Mouse (Mus musculus): ENCODE results near the gene Grik2. TPM values are rescaled to one million over a fixed set of nuclear protein-coding genes. Genes with fewer than 3 reads are reported as not detected.
"Not testable (repeated sequence)": the region's sequence is repeated elsewhere in the genome, so short reads cannot be mapped to it uniquely, and the experiment has no call there.

The Grik2 gene
- total RNA-seq, 1 experiment: 0.22 TPM

DNA sequence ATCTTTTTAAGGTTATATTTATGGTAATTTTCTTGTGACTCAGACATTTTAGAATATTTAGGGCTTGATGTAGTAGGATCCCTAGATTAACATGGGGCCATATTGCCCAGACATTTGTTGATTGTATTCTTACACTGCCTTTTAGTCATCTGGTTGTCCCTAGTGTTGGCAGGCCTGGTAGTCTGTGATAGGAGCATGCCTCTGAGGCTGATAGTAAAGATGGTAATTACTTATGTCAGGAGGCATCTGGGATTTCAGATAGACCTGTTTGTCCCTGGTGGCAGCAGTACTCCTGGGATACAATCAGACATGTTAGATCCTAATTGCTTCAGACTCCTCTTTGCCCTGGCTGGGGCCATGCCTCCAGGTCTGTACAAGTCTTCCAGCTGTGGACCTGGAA, 423.3 kb downstream of the Grik2 start:
- Histone ChIP-seq H3K4me3 (ENCODE audit: insufficient read depth in 1 of 2, low read depth in 1 of 2, low read length in 2 of 2, poor library complexity in 1 of 2, severe bottlenecking in 1 of 2) (no peak overlapping the region), H3K9me3 (ENCODE audit: control insufficient read depth, insufficient read depth, low read depth, low read length) (no peaks in the 10 kb centered on the region), H3K9ac (ENCODE audit: insufficient read depth, low read depth, low read length, poor library complexity, severe bottlenecking) (no peak overlapping the region), H3K4me1 (ENCODE audit: control insufficient read depth in 2 of 2, insufficient read depth in 2 of 2, low read length in 2 of 2, poor library complexity in 1 of 2) (no peaks in the 10 kb centered on the region), H3K27ac (ENCODE audit: insufficient read depth, low read depth, low read length, poor library complexity, severe bottlenecking) (no peak overlapping the region), H3K36me3 (ENCODE audit: control insufficient read depth, insufficient read depth, low read length, poor library complexity, severe bottlenecking) (no peaks in the 10 kb centered on the region)
- in situ Hi-C loops (cut with MboI; ENCODE audit: low sequenced_read_pairs in 2 of 2, unreplicated experiment in 2 of 2): no loop called here
- DNase-seq (ENCODE audit: low read depth, low spot score): no peak
- TF ChIP-seq ZNF384 (IDR thresholded peaks at IDR 0.05; ENCODE audit: low read depth, low read length): no peak
- no peak for TF ChIP-seq ZC3H11A (IDR thresholded peaks at IDR 0.05; ENCODE audit: borderline replicate concordance, low read depth, low read length)
- no peak for TF ChIP-seq CHD2 (IDR thresholded peaks at IDR 0.05; ENCODE audit: low read depth, low read length)
- TF ChIP-seq MAFK (IDR thresholded peaks at IDR 0.05; ENCODE audit: insufficient read depth, low read depth, low read length): no peak
- TF ChIP-seq HCFC1 (IDR thresholded peaks at IDR 0.05; ENCODE audit: borderline replicate concordance, insufficient read depth, low read length): no peak

DNA sequence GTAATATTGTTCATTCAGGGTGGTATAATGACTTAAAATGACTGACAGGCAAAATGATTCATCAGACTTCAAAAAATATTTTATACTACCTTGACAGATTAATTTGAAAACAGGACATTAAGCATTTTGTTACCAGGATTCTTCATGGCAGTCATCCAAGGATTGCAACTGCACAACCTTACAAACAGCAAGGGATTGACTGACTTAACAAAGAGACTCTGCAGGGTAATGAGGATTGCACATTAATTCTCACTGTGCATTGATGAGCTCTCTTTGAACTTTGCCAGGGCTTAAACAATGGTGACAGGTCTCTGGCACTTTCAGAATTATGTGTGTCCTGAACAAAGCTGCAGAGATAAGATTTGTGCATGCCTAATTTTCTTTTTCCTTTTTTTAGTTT, 466.2 kb downstream of the Grik2 start:
- in situ Hi-C loops (cut with MboI; ENCODE audit: low sequenced_read_pairs in 2 of 2, unreplicated experiment in 2 of 2): no loop called here
- no peak overlapping the region for H3K27ac ChIP-seq (ENCODE audit: insufficient read depth, low read depth, low read length, poor library complexity, severe bottlenecking)
- no peak overlapping the region for H3K9ac ChIP-seq (ENCODE audit: insufficient read depth, low read depth, low read length, poor library complexity, severe bottlenecking)
- H3K4me3 ChIP-seq (ENCODE audit: insufficient read depth in 1 of 2, low read depth in 1 of 2, low read length in 2 of 2, poor library complexity in 1 of 2, severe bottlenecking in 1 of 2): no peak overlapping the region
- H3K36me3 ChIP-seq (ENCODE audit: control insufficient read depth, insufficient read depth, low read length, poor library complexity, severe bottlenecking): no peaks in the 10 kb centered on the region
- no peaks in the 10 kb centered on the region for H3K9me3 ChIP-seq (ENCODE audit: control insufficient read depth, insufficient read depth, low read depth, low read length)
- no peaks in the 10 kb centered on the region for H3K4me1 ChIP-seq (ENCODE audit: control insufficient read depth in 2 of 2, insufficient read depth in 2 of 2, low read length in 2 of 2, poor library complexity in 1 of 2)
- no peak for DNase-seq (ENCODE audit: low read depth, low spot score)
- TF ChIP-seq ZNF384 (IDR thresholded peaks at IDR 0.05; ENCODE audit: low read depth, low read length) (no peak), MAFK (IDR thresholded peaks at IDR 0.05; ENCODE audit: insufficient read depth, low read depth, low read length) (no peak), HCFC1 (IDR thresholded peaks at IDR 0.05; ENCODE audit: borderline replicate concordance, insufficient read depth, low read length) (no peak), ZC3H11A (IDR thresholded peaks at IDR 0.05; ENCODE audit: borderline replicate concordance, low read depth, low read length) (no peak), CHD2 (IDR thresholded peaks at IDR 0.05; ENCODE audit: low read depth, low read length) (no peak)

DNA sequence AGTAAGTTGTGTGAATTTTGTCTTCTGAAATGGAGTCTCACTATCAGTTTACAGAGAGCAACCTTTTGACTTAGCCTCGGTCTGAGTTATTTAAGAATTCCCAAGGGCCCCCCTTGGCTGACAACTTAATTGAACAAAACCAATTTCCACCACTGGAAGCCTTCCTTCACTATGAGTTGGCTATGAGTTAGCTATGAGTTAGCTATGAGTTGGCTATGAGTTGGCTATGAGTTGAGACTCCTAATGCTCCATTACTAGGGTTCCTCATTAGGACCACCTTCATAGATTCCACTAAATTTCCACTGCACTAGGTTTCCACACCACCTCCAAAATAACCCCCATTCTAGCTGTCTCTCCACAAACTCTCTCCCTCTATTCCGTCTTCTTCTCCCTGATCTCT, 468.7 kb downstream of the Grik2 start:
- Histone ChIP-seq H3K27ac (ENCODE audit: insufficient read depth, low read depth, low read length, poor library complexity, severe bottlenecking) (no peak overlapping the region), H3K9ac (ENCODE audit: insufficient read depth, low read depth, low read length, poor library complexity, severe bottlenecking) (no peak overlapping the region), H3K4me3 (ENCODE audit: insufficient read depth in 1 of 2, low read depth in 1 of 2, low read length in 2 of 2, poor library complexity in 1 of 2, severe bottlenecking in 1 of 2) (no peak overlapping the region), H3K36me3 (ENCODE audit: control insufficient read depth, insufficient read depth, low read length, poor library complexity, severe bottlenecking) (no peaks in the 10 kb centered on the region), H3K4me1 (ENCODE audit: control insufficient read depth in 2 of 2, insufficient read depth in 2 of 2, low read length in 2 of 2, poor library complexity in 1 of 2) (no peaks in the 10 kb centered on the region), H3K9me3 (ENCODE audit: control insufficient read depth, insufficient read depth, low read depth, low read length) (no peaks in the 10 kb centered on the region)
- in situ Hi-C loops (cut with MboI; ENCODE audit: low sequenced_read_pairs in 2 of 2, unreplicated experiment in 2 of 2): no loop called here
- no peak for TF ChIP-seq ZC3H11A (IDR thresholded peaks at IDR 0.05; ENCODE audit: borderline replicate concordance, low read depth, low read length)
- TF ChIP-seq CHD2 (IDR thresholded peaks at IDR 0.05; ENCODE audit: low read depth, low read length): no peak
- no peak for TF ChIP-seq ZNF384 (IDR thresholded peaks at IDR 0.05; ENCODE audit: low read depth, low read length)
- no peak for TF ChIP-seq MAFK (IDR thresholded peaks at IDR 0.05; ENCODE audit: insufficient read depth, low read depth, low read length)
- no peak for DNase-seq (ENCODE audit: low read depth, low spot score)

DNA sequence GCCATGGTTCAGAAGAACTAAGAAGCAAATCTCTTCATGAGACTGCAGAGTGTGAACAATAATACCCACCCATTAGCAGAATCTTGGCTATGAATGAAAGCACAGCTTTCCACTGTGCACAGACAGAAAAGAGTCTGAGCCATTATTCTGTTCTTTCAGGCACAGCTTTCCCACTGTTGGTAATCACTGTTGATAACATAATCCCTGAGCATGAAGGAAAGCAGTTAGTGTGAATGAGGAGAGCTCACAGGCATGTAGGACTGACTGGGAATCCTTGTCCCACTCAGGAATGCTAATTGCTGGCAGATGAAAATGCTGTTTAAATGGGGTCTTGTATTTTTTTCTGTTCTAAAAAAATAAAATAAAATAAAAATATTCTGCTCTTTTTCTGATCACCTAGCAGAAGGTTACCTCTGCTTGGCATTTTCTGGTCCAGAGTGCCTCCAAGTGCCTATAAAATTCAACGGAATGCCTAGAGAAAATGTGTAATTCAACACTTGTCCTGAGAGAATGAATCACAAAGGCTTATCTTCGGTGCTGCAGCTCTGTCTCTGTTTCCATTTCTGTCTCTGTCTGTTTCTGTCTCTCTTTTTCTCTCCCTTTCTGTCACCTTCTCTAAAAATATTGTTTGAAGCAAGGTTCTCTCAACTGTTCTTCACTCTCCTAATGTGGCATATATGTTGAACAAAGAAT, 532.2 kb downstream of the Grik2 start:
- no peaks in the 10 kb centered on the region for H3K9me3 ChIP-seq (ENCODE audit: control insufficient read depth, insufficient read depth, low read depth, low read length)
- H3K4me1 ChIP-seq (ENCODE audit: control insufficient read depth in 2 of 2, insufficient read depth in 2 of 2, low read length in 2 of 2, poor library complexity in 1 of 2): no peaks in the 10 kb centered on the region
- no peak for DNase-seq (ENCODE audit: low read depth, low spot score)
- no peak overlapping the region for H3K27ac ChIP-seq (ENCODE audit: insufficient read depth, low read depth, low read length, poor library complexity, severe bottlenecking)
- in situ Hi-C loops (cut with MboI; ENCODE audit: low sequenced_read_pairs in 2 of 2, unreplicated experiment in 2 of 2): no loop called here
- H3K4me3 ChIP-seq (ENCODE audit: insufficient read depth in 1 of 2, low read depth in 1 of 2, low read length in 2 of 2, poor library complexity in 1 of 2, severe bottlenecking in 1 of 2): no peak overlapping the region
- H3K9ac ChIP-seq (ENCODE audit: insufficient read depth, low read depth, low read length, poor library complexity, severe bottlenecking): no peak overlapping the region
- H3K36me3 ChIP-seq (ENCODE audit: control insufficient read depth, insufficient read depth, low read length, poor library complexity, severe bottlenecking): no peaks in the 10 kb centered on the region
- TF ChIP-seq ZNF384 (IDR thresholded peaks at IDR 0.05; ENCODE audit: low read depth, low read length) (no peak), CHD2 (IDR thresholded peaks at IDR 0.05; ENCODE audit: low read depth, low read length) (no peak)

DNA sequence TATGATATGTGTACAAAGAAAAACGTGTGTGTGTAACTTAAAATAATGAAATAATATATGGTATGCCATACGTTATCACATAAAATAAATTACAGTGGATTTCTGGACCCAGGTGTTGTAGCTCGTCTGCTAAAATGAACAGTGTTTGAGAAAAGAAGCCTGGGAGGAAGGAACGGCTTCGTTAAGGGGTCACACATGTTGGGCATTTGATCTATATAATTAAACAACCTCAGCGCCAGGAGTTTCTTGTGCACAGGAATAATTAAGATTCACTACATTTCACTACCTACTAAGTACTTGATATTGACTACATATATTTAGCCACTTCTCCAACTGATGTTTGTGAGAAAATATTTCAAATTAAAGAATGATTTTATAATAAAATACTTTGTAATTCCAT, 551.2 kb downstream of the Grik2 start:
- H3K4me1 ChIP-seq (ENCODE audit: control insufficient read depth in 2 of 2, insufficient read depth in 2 of 2, low read length in 2 of 2, poor library complexity in 1 of 2); H3K36me3 ChIP-seq (ENCODE audit: control insufficient read depth, insufficient read depth, low read length, poor library complexity, severe bottlenecking); H3K9me3 ChIP-seq (ENCODE audit: control insufficient read depth, insufficient read depth, low read depth, low read length); DNase-seq (ENCODE audit: low read depth, low spot score); H3K4me3 ChIP-seq (ENCODE audit: insufficient read depth in 1 of 2, low read depth in 1 of 2, low read length in 2 of 2, poor library complexity in 1 of 2, severe bottlenecking in 1 of 2); H3K27ac ChIP-seq (ENCODE audit: insufficient read depth, low read depth, low read length, poor library complexity, severe bottlenecking); in situ Hi-C loops (cut with MboI; ENCODE audit: low sequenced_read_pairs in 2 of 2, unreplicated experiment in 2 of 2); H3K9ac ChIP-seq (ENCODE audit: insufficient read depth, low read depth, low read length, poor library complexity, severe bottlenecking): not testable (repeated sequence)

DNA sequence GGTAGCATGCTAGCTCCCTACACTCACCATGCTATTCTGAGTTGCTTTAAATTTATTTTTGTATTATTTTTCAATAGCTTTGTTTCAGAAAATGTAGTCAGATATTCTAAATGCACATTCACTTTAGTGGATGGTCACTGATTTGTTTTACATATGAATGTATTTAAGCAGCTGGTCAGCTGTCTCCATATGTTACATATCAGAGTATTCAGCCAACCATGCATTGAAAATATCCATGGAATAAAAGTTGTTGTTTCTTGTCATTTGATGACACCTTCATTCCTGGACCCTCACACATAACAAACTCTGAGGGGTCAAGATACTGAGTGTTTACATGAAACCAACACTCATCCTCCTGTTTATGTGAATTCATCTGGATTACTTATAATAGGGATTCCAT, 551.7 kb downstream of the Grik2 start:
- H3K4me3 ChIP-seq (ENCODE audit: insufficient read depth in 1 of 2, low read depth in 1 of 2, low read length in 2 of 2, poor library complexity in 1 of 2, severe bottlenecking in 1 of 2); H3K9me3 ChIP-seq (ENCODE audit: control insufficient read depth, insufficient read depth, low read depth, low read length); H3K9ac ChIP-seq (ENCODE audit: insufficient read depth, low read depth, low read length, poor library complexity, severe bottlenecking); H3K36me3 ChIP-seq (ENCODE audit: control insufficient read depth, insufficient read depth, low read length, poor library complexity, severe bottlenecking); H3K4me1 ChIP-seq (ENCODE audit: control insufficient read depth in 2 of 2, insufficient read depth in 2 of 2, low read length in 2 of 2, poor library complexity in 1 of 2); DNase-seq (ENCODE audit: low read depth, low spot score); H3K27ac ChIP-seq (ENCODE audit: insufficient read depth, low read depth, low read length, poor library complexity, severe bottlenecking); in situ Hi-C loops (cut with MboI; ENCODE audit: low sequenced_read_pairs in 2 of 2, unreplicated experiment in 2 of 2): not testable (repeated sequence)
